Mouse (Mus musculus) myocyte (in vitro differentiated cells): ENCODE data around the gene Plxnb2. TPM values are rescaled to one million over a fixed set of nuclear protein-coding genes. Genes with fewer than 3 reads are reported as not detected.

Experiments
- H3K27me3 ChIP-seq: one replicate; pipeline ENCODE4 v1.6.1; 2011; ENCODE audit not compliant: control insufficient read depth, insufficient read depth, insufficient read length
- H3K36me3 ChIP-seq: one replicate; pipeline ENCODE4 v1.6.1; 2011; ENCODE audit not compliant: control insufficient read depth, insufficient read depth
- H3K4me2 ChIP-seq: one replicate; pipeline ENCODE4 v1.6.1; 2011; ENCODE audit warnings: low read depth, control low read depth
- H3K4me3 ChIP-seq: one replicate; pipeline ENCODE4 v1.5.1; 2011; ENCODE audit warnings: mild to moderate bottlenecking, control low read depth, moderate library complexity
- H3K79me2 ChIP-seq: one replicate; pipeline ENCODE4 v1.6.1; 2011; ENCODE audit not compliant: control insufficient read depth, insufficient read depth
- H3ac ChIP-seq: one replicate; pipeline ENCODE4 v1.6.1; 2011; ENCODE audit not compliant: control insufficient read depth, insufficient read length
- CEBPB ChIP-seq: IDR thresholded peaks from 2 replicates; pipeline ENCODE4 v1.6.1; 2011; ENCODE audit warnings: mild to moderate bottlenecking, moderate library complexity; ENCODE audit not compliant: poor library complexity, insufficient read depth, severe bottlenecking
- E2F4 ChIP-seq: IDR thresholded peaks from one replicate; pipeline ENCODE4 v1.6.1; 2011; ENCODE audit warnings: mild to moderate bottlenecking, control low read depth, moderate library complexity; ENCODE audit not compliant: insufficient read depth
- MAX ChIP-seq: IDR thresholded peaks from one replicate; pipeline ENCODE4 v1.6.1; 2011; ENCODE audit warnings: low read depth, mild to moderate bottlenecking, control low read depth
- MYOD1 ChIP-seq, 3 experiments: IDR thresholded peaks; one replicate each; pipeline ENCODE4 v1.6.1; 2011; ENCODE audit warnings: control low read depth in 2 of 3, low read depth in 2 of 3, mild to moderate bottlenecking in 2 of 3, moderate library complexity in 1 of 3; ENCODE audit not compliant: insufficient read length in 2 of 3, control insufficient read depth in 1 of 3
- MYOG ChIP-seq, 3 experiments: IDR thresholded peaks; one replicate each; pipeline ENCODE4 v1.6.1; 2011; ENCODE audit warnings: control low read depth in 2 of 3, low read depth in 2 of 3, mild to moderate bottlenecking in 2 of 3; ENCODE audit not compliant: insufficient read length in 2 of 3, control insufficient read depth in 1 of 3, insufficient read depth in 1 of 3
- POLR2A ChIP-seq: IDR thresholded peaks from one replicate; pipeline ENCODE4 v1.6.1; 2011; ENCODE audit warnings: low read depth, mild to moderate bottlenecking, control low read depth, moderate library complexity; ENCODE audit not compliant: insufficient read length
- POLR2AphosphoS2 ChIP-seq: IDR thresholded peaks from one replicate; pipeline ENCODE4 v1.6.1; 2011; ENCODE audit warnings: low read depth, control low read depth; ENCODE audit not compliant: insufficient read length
- REST ChIP-seq: IDR thresholded peaks from one replicate; pipeline ENCODE4 v1.6.1; 2011; ENCODE audit warnings: mild to moderate bottlenecking, control low read depth, moderate library complexity; ENCODE audit not compliant: insufficient read depth, insufficient read length
- SRF ChIP-seq: IDR thresholded peaks from one replicate; pipeline ENCODE4 v1.6.1; 2011; ENCODE audit warnings: low read depth; ENCODE audit not compliant: control insufficient read depth, insufficient read length
- TCF12 ChIP-seq: IDR thresholded peaks from one replicate; pipeline ENCODE4 v1.6.1; 2011; ENCODE audit warnings: mild to moderate bottlenecking, control low read depth; ENCODE audit not compliant: poor library complexity, insufficient read depth, severe bottlenecking
- TCF3 ChIP-seq: IDR thresholded peaks from one replicate; pipeline ENCODE4 v1.6.1; 2011; ENCODE audit warnings: low read depth, control low read depth; ENCODE audit not compliant: insufficient read length
- USF1 ChIP-seq: IDR thresholded peaks from one replicate; pipeline ENCODE4 v1.6.1; 2011; ENCODE audit warnings: low read depth, mild to moderate bottlenecking, control low read depth, moderate library complexity
- polyA plus RNA-seq: library from polyadenylated mRNA; unstranded; fragments of >200 nt; fragmentation: generic; extraction: Trizol; gene quantifications from one replicate; pipeline ENCODE4 v1.2.1, GENCODE M21; 2012; ENCODE audit warnings: missing spikeins

Plxnb2 gene
- polyA plus RNA-seq, 1 experiment = 278 TPM

DNA sequence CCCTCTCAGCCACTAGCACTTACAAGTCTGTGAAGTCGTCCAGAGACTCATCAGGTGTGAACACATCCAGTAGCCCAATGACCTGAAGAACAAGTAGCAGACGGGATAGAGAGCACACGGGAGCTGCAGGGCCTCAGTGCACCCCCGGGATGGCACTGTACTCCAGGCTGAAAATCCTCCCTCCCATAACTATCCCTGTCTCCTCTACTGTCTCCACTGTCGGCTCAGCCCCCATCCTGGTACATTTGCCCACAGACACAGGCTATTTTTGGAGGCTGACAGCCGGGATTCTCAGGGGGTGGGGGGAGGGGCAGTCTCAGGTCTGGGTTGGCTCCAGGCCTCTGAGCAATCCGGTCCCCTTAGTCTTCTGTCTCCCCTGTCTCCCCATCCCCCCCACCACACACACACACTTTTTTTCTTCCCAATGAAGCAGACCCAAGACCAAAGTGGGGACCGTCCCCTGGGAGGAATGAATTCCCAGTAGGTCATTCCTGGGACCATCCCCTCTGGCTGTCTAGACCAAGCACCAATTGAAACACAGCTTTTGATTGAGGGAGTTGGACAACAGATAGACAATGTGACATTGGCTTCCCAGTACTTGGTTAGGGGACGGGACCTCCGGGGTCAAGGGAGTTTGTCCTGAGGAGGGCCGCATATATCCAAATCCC is 43.1 kb downstream of the Plxnb2 start:
- TF ChIP-seq CEBPB (no peak), REST (no peak), MYOG (IDR thresholded peaks at IDR 0.05; ENCODE audit: control insufficient read depth in 1 of 3, insufficient read depth in 1 of 3, insufficient read length in 2 of 3, low read depth in 2 of 3) (peak in 1 of 3 experiments; percentile 32)
- Histone ChIP-seq H3K4me3 (no peak overlapping the region), H3K36me3 (no peaks in the 10 kb centered on the region), H3K27me3 (no peaks in the 10 kb centered on the region), H3ac (no peak overlapping the region), H3K4me2 (peak overlapping the region; percentile 22), H3K79me2 (no peaks in the 10 kb centered on the region)

DNA sequence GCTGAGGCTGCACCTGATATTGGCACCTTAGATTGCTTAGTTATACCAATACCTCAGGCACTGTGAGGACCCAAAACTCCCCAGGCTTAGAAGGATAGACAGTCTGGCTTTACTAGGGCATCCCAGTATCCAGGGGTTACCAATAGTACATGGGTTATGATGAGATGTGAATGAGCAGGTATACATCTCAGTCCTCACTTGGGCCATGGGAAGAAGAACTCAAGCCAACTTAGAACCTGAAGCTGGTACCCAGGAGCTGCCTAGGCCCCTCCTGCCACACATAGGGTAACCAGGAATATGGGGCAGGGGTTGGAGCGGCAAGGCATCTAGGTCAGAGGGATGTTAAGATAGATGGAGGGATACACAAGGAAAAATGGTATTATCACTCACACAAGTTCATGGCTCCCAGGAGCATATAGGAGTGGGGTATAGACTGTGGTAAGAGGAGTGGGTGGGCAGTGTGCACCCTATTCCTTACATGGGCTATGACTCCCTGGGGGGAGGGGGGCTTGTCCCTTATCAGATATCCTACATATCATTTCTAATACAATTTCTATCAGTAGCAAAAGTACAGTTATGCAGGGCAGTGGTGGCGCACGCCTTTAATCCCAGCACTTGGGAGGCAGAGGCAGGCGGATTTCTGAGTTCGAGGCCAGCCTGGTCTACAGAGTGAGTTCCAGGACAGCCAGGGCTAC is 44.0 kb downstream of the Plxnb2 start:
- Histone ChIP-seq H3K79me2 (no peaks in the 10 kb centered on the region), H3K4me3 (no peak overlapping the region), H3K36me3 (no peaks in the 10 kb centered on the region), H3K27me3 (no peaks in the 10 kb centered on the region), H3ac (no peak overlapping the region), H3K4me2 (no peak overlapping the region)
- TF ChIP-seq CEBPB (no peak), TCF3 (no peak), MYOG (IDR thresholded peaks at IDR 0.05; ENCODE audit: control insufficient read depth in 1 of 3, insufficient read depth in 1 of 3, insufficient read length in 2 of 3, low read depth in 2 of 3) (no peak), REST (no peak), SRF (no peak), TCF12 (no peak), POLR2A (no peak), E2F4 (no peak), POLR2AphosphoS2 (no peak), MYOD1 (IDR thresholded peaks at IDR 0.05; ENCODE audit: control insufficient read depth in 1 of 3, insufficient read length in 2 of 3, low read depth in 2 of 3) (no peak), MAX (no peak), USF1 (no peak)

DNA sequence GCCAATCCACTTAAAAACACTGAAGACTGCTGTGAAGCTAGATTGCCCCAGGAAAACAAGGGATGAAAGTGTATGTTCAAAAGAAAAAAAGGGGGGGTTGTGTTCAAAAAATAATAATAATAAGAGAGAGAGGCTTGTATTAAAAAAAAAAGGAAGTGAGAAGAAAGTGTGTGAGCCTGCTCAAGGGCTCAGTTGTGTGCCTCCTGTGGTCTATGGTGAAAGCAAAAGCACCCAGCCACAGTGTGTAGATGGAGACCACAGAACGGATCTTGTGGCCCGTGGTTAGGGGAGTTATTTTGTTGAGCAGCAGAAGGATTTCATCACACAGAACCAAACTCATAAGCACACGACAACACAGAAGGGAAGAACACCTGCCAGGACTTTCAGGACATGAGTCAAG is 49.3 kb downstream of the Plxnb2 start:
- no peak for TF ChIP-seq POLR2A
- TF ChIP-seq SRF = no peak
- TF ChIP-seq TCF12 = no peak
- TF ChIP-seq REST = no peak
- TF ChIP-seq MYOD1 (IDR thresholded peaks at IDR 0.05; ENCODE audit: control insufficient read depth in 1 of 3, insufficient read length in 2 of 3, low read depth in 2 of 3) = no peak
- no peak for TF ChIP-seq POLR2AphosphoS2
- TF ChIP-seq E2F4 = no peak
- Histone ChIP-seq H3K4me2 (no peak overlapping the region), H3K4me3 (no peak overlapping the region), H3K36me3 (peaks cover 5% of the 10 kb centered on the region), H3K27me3 (no peaks in the 10 kb centered on the region), H3ac (no peak overlapping the region), H3K79me2 (no peaks in the 10 kb centered on the region)

DNA sequence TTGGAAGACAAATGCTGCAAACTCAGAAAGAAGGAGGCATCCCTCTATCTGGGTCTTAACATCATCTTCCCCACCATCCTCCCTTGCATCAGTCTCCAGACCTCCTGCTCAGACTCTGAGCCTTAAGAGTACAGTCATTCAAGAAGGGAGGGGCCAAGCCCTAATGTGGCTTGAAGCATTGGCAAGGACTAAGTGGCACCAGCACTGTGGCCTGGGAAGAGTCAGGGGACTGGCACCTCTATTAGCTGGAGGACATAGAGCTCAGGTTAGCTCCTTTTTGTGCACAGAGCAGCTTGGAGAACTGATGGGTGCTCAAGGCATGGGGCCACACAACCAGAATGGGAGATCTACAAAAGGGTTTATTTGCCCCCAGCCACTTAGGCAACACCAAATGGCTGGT is 50.3 kb downstream of the Plxnb2 start:
- no peak overlapping the region for H3K4me3 ChIP-seq
- no peak overlapping the region for H3K4me2 ChIP-seq
- H3K79me2 ChIP-seq = no peaks in the 10 kb centered on the region
- H3K36me3 ChIP-seq = peaks cover 5% of the 10 kb centered on the region
- H3K27me3 ChIP-seq = no peaks in the 10 kb centered on the region
- TF ChIP-seq MYOD1 (IDR thresholded peaks at IDR 0.05; ENCODE audit: control insufficient read depth in 1 of 3, insufficient read length in 2 of 3, low read depth in 2 of 3) (no peak), POLR2AphosphoS2 (no peak), CEBPB (no peak), TCF3 (no peak), TCF12 (no peak), E2F4 (no peak), REST (no peak), USF1 (no peak), MAX (no peak), MYOG (IDR thresholded peaks at IDR 0.05; ENCODE audit: control insufficient read depth in 1 of 3, insufficient read depth in 1 of 3, insufficient read length in 2 of 3, low read depth in 2 of 3) (no peak), SRF (no peak)
- H3ac ChIP-seq = no peak overlapping the region
